Mouse (Mus musculus): Measurements from ENCODE around the gene Prkd1.

DNA sequence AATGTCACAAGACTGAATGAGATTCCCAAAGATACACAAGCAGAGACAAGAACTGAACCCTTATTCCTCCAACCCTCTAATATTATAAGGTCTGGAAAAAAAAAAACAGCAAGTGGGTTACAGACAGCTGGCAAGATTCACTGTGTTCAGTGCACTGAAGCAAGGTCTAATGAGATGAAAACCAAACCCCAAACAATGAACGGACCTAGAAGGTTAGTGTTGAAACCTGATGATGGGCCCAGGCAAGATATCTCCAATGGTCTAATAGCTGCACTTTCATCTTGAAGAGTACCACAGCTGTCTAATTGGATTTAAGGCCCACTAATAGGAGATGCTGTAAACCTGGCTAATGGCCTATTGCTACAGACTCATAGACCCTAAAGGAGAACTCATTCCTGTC is 111.9 kb downstream of the Prkd1 start:
- TF ChIP-seq CTCF (IDR thresholded peaks at IDR 0.05) (no peak), EP300 (IDR thresholded peaks at IDR 0.05) (no peak)

All from lung, postnatal 0 days (tissue).